Comparison of ENCODE assay signal across 14 mouse cellular contexts in genomic region chr2:30733853-30734252, GRCm38 (mm10).
DNase-seq lines count a peak whose midpoint lies in the region; ATAC-seq lines count a peak whose summit lies in the region.
"Had no signal": no experiment of that assay in that cellular context is flagged by ENCODE, and none has a peak within 500 bp of the region (broad histone marks: within the 10 kb centered on the region; RNA-seq: fewer than 3 reads in every experiment).

No protein-coding gene starts in this region.

- H3K9me3 ChIP-seq in hindbrain, embryonic 11.5 days (ENCODE audit: control insufficient read depth, low read length), result no peaks in the 10 kb centered on the region
- 0 out of 2 replicates have a peak, but pooled peaks cover 3% of the 10 kb centered on the region for H3K9me3 ChIP-seq in hindbrain, embryonic 14.5 days (ENCODE audit: control insufficient read depth, low read length)
- no peaks in the 10 kb centered on the region for H3K9me3 ChIP-seq in neural tube, embryonic 13.5 days
- H3K9me3 ChIP-seq in neural tube, embryonic 15.5 days (replicated peaks), result no peaks in the 10 kb centered on the region
- 0 out of 2 replicates have a peak, but pooled peaks cover 4% of the 10 kb centered on the region for H3K9me3 ChIP-seq in intestine, embryonic 14.5 days (ENCODE audit: control insufficient read depth, low read length)
- H3K9me3 ChIP-seq: limb, embryonic 15.5 days had no signal

- DNase-seq in hindbrain, embryonic 11.5 days (ENCODE audit: low spot score), result no peak
- no peak for DNase-seq in hindbrain, embryonic 14.5 days (ENCODE audit: low spot score)
- no peak for DNase-seq in intestine, embryonic 14.5 days (ENCODE audit: low spot score)
- DNase-seq in thymus, postnatal 36 days, result peak; percentile 29 to 45
- no peak for DNase-seq in adrenal gland, adult (ENCODE audit: inconsistent age in 2 of 2, low spot score in 1 of 2)
- DNase-seq in frontal cortex, postnatal 10 days (ENCODE audit: low spot score in 2 of 2), result no peak
- DNase-seq: adrenal gland, adult 8-10 months; cerebellum, postnatal 25 days; heart, adult 2 months; heart, postnatal 36 days; lung, postnatal 10 days had no signal

- no peak for ATAC-seq in hindbrain, embryonic 11.5 days (ENCODE audit: low FRiP score)
- no peak for ATAC-seq in hindbrain, embryonic 14.5 days (ENCODE audit: low FRiP score)
- ATAC-seq in neural tube, embryonic 13.5 days (ENCODE audit: low read depth), result no peak
- no peak for ATAC-seq in neural tube, embryonic 15.5 days (ENCODE audit: low FRiP score)
- peak; percentile 55; the same call in 1 of the 2 replicates for ATAC-seq in intestine, embryonic 14.5 days (replicated peaks; ENCODE audit: low FRiP score, low TSS enrichment, low read depth)

- 0 out of 2 replicates have a peak overlapping the region, but pooled peaks have one; percentile 5 for H3K9ac ChIP-seq in hindbrain, embryonic 11.5 days (ENCODE audit: low read depth, low read length)
- H3K9ac ChIP-seq in hindbrain, embryonic 14.5 days, result no peak overlapping the region
- 0 out of 2 replicates have a peak overlapping the region, but pooled peaks have one; percentile 12 for H3K9ac ChIP-seq in neural tube, embryonic 13.5 days
- no peak overlapping the region for H3K9ac ChIP-seq in neural tube, embryonic 15.5 days (replicated peaks)
- H3K9ac ChIP-seq in intestine, embryonic 14.5 days (ENCODE audit: low read length), result no peak overlapping the region
- H3K9ac ChIP-seq: limb, embryonic 15.5 days had no signal

- no peaks in the 10 kb centered on the region for H3K27me3 ChIP-seq in hindbrain, embryonic 11.5 days (ENCODE audit: control insufficient read depth, insufficient read depth, low read length)
- no peaks in the 10 kb centered on the region for H3K27me3 ChIP-seq in hindbrain, embryonic 14.5 days (ENCODE audit: control insufficient read depth, insufficient read depth, low read length)
- H3K27me3 ChIP-seq in neural tube, embryonic 13.5 days, result no peaks in the 10 kb centered on the region
- H3K27me3 ChIP-seq in neural tube, embryonic 15.5 days (replicated peaks), result no peaks in the 10 kb centered on the region
- no peaks in the 10 kb centered on the region for H3K27me3 ChIP-seq in intestine, embryonic 14.5 days (replicated peaks; ENCODE audit: control insufficient read depth, insufficient read depth, low read length)
- H3K27me3 ChIP-seq: limb, embryonic 15.5 days had no signal

- no peaks in the 10 kb centered on the region for H3K36me3 ChIP-seq in hindbrain, embryonic 11.5 days (ENCODE audit: control insufficient read depth, insufficient read depth, low read length)
- no peaks in the 10 kb centered on the region for H3K36me3 ChIP-seq in hindbrain, embryonic 14.5 days (replicated peaks; ENCODE audit: control insufficient read depth, insufficient read depth)
- no peaks in the 10 kb centered on the region for H3K36me3 ChIP-seq in neural tube, embryonic 13.5 days
- no peaks in the 10 kb centered on the region for H3K36me3 ChIP-seq in neural tube, embryonic 15.5 days
- no peaks in the 10 kb centered on the region for H3K36me3 ChIP-seq in intestine, embryonic 14.5 days (ENCODE audit: control insufficient read depth, insufficient read depth, low read length)
- H3K36me3 ChIP-seq: limb, embryonic 15.5 days had no signal

- peaks cover 3% of the 10 kb centered on the region for H3K4me1 ChIP-seq in hindbrain, embryonic 11.5 days (replicated peaks; ENCODE audit: control insufficient read depth, insufficient read depth, low read length)
- peaks cover 28% of the 10 kb centered on the region for H3K4me1 ChIP-seq in hindbrain, embryonic 14.5 days (replicated peaks; ENCODE audit: control insufficient read depth, insufficient read depth, low read length)
- peaks cover 38% of the 10 kb centered on the region for H3K4me1 ChIP-seq in neural tube, embryonic 13.5 days (replicated peaks)
- H3K4me1 ChIP-seq in neural tube, embryonic 15.5 days, result peaks cover 20% of the 10 kb centered on the region
- H3K4me1 ChIP-seq in intestine, embryonic 14.5 days (replicated peaks; ENCODE audit: control insufficient read depth, insufficient read depth, low read length), result no peaks in the 10 kb centered on the region
- H3K4me1 ChIP-seq: limb, embryonic 15.5 days had no signal

- no peak overlapping the region for H3K4me3 ChIP-seq in hindbrain, embryonic 11.5 days (ENCODE audit: low read depth, low read length)
- H3K4me3 ChIP-seq in hindbrain, embryonic 14.5 days (replicated peaks; ENCODE audit: low read length), result no peak overlapping the region
- H3K4me3 ChIP-seq in neural tube, embryonic 13.5 days, result no peak overlapping the region
- no peak overlapping the region for H3K4me3 ChIP-seq in neural tube, embryonic 15.5 days (replicated peaks)
- no peak overlapping the region for H3K4me3 ChIP-seq in intestine, embryonic 14.5 days (ENCODE audit: low read depth, low read length)
- H3K4me3 ChIP-seq: heart, adult 2 months; limb, embryonic 15.5 days had no signal

- 28% methylated on average over 6 of the region's 6 CpGs for WGBS in hindbrain, embryonic 11.5 days
- 29% methylated on average over 6 of the region's 6 CpGs for WGBS in hindbrain, embryonic 14.5 days
- WGBS in neural tube, embryonic 13.5 days, result 36% methylated on average over 6 of the region's 6 CpGs
- WGBS in neural tube, embryonic 15.5 days, result 33% methylated on average over 6 of the region's 6 CpGs
- WGBS in intestine, embryonic 14.5 days, result 26% methylated on average over 6 of the region's 6 CpGs

- H3K27ac ChIP-seq in hindbrain, embryonic 11.5 days (ENCODE audit: low read depth, low read length), result no peak overlapping the region
- no peak overlapping the region for H3K27ac ChIP-seq in hindbrain, embryonic 14.5 days
- H3K27ac ChIP-seq in neural tube, embryonic 13.5 days (replicated peaks), result 0 out of 2 replicates have a peak overlapping the region, but pooled peaks have one; percentile 5
- H3K27ac ChIP-seq in neural tube, embryonic 15.5 days (replicated peaks), result no peak overlapping the region
- H3K27ac ChIP-seq in intestine, embryonic 14.5 days (ENCODE audit: low read depth), result no peak overlapping the region
- H3K27ac ChIP-seq: heart, adult 2 months; limb, embryonic 15.5 days had no signal

- no peak overlapping the region for H3K4me2 ChIP-seq in hindbrain, embryonic 11.5 days (replicated peaks; ENCODE audit: low read depth, low read length)
- no peak overlapping the region for H3K4me2 ChIP-seq in hindbrain, embryonic 14.5 days (replicated peaks)
- no peak overlapping the region for H3K4me2 ChIP-seq in neural tube, embryonic 13.5 days
- no peak overlapping the region for H3K4me2 ChIP-seq in neural tube, embryonic 15.5 days
- no peak overlapping the region for H3K4me2 ChIP-seq in intestine, embryonic 14.5 days (ENCODE audit: low read length)
- H3K4me2 ChIP-seq: limb, embryonic 15.5 days had no signal

Comparison
In these comparisons a context has a peak if more than half of its experiments do, and no peak if none do; other contexts are left out.
1. H3K9ac ChIP-seq: peak in hindbrain, embryonic 11.5 days (single experiment) and neural tube, embryonic 13.5 days (single experiment); none in hindbrain, embryonic 14.5 days (single experiment), neural tube, embryonic 15.5 days (single experiment) and intestine, embryonic 14.5 days (single experiment).
2. DNase-seq: peak in thymus, postnatal 36 days (2 of 2); none in hindbrain, embryonic 11.5 days (single experiment), hindbrain, embryonic 14.5 days (single experiment), intestine, embryonic 14.5 days (single experiment), adrenal gland, adult (0 of 2) and frontal cortex, postnatal 10 days (0 of 2).